Mouse (Mus musculus) hindbrain, embryonic 14.5 days (tissue): ENCODE results near the gene Dnajc16. TPM values are rescaled to one million over a fixed set of nuclear protein-coding genes. Genes with fewer than 3 reads are reported as not detected.

ENCODE experiments used
- ATAC-seq: fragments of 200-750 bp; cut with Nextera tagmentation; 2 replicates; pipeline ENCODE4 v1.8.0; 2017; ENCODE audit warnings: moderate number of reproducible peaks, mild to moderate bottlenecking, moderate TSS enrichment, moderate library complexity; ENCODE audit not compliant: low FRiP score
- DNase-seq: peaks from one replicate; pipeline ENCODE4 v3.0.0-alpha.2; 2015; ENCODE audit warnings: low spot score
- H3K27ac ChIP-seq: fragments of 300-500 bp; sonication (generic); 2 replicates; pipeline ENCODE4 v1.5.1; 2014; ENCODE audit warnings: mild to moderate bottlenecking, moderate library complexity
- H3K27me3 ChIP-seq: fragments of 300-500 bp; sonication (generic); 2 replicates; pipeline ENCODE4 v1.6.1; 2014; ENCODE audit warnings: mild to moderate bottlenecking, low read length, mixed read lengths; ENCODE audit not compliant: control insufficient read depth, insufficient read depth
- H3K36me3 ChIP-seq: fragments of 300-500 bp; sonication (generic); replicated peaks from 2 replicates; pipeline ENCODE4 v1.6.1; 2014; ENCODE audit not compliant: control insufficient read depth, insufficient read depth
- H3K4me1 ChIP-seq: fragments of 300-500 bp; sonication (generic); replicated peaks from 2 replicates; pipeline ENCODE4 v1.6.1; 2014; ENCODE audit warnings: antibody characterized with exemption, low read length, mixed read lengths; ENCODE audit not compliant: control insufficient read depth, insufficient read depth
- H3K4me2 ChIP-seq: fragments of 300-500 bp; sonication (generic); replicated peaks from 2 replicates; pipeline ENCODE4 v1.6.1; 2014; ENCODE audit warnings: mild to moderate bottlenecking, moderate library complexity
- H3K4me3 ChIP-seq: fragments of 300-500 bp; sonication (generic); replicated peaks from 2 replicates; pipeline ENCODE4 v1.5.1; 2014; ENCODE audit warnings: mild to moderate bottlenecking, low read length
- H3K9ac ChIP-seq: fragments of 300-500 bp; sonication (generic); 2 replicates; pipeline ENCODE4 v1.6.1; 2014
- H3K9me3 ChIP-seq: fragments of 300-500 bp; sonication (generic); 2 replicates; pipeline ENCODE4 v1.6.1; 2016; ENCODE audit warnings: low read length; ENCODE audit not compliant: control insufficient read depth
- WGBS: fragments of 180-500 bp; shearing (Covaris S2); extraction: QIAGEN DNeasy Blood & Tissue Kit; methylation state at CpG from one replicate; pipeline ENCODE4 v1.1.7; 2014; 5-methylcytosine and 5-hydroxymethylcytosine counted together
- polyA plus RNA-seq: library from polyadenylated mRNA; unstranded; fragments of >200 nt; fragmentation: Nextera tagmentation; extraction: Ambion mirVana; gene quantifications from 2 replicates; pipeline ENCODE4 v1.2.1, GENCODE M21; 2014

Gene Dnajc16
- polyA plus RNA-seq, 1 experiment from 2014 or later: 5.5 TPM

DNA sequence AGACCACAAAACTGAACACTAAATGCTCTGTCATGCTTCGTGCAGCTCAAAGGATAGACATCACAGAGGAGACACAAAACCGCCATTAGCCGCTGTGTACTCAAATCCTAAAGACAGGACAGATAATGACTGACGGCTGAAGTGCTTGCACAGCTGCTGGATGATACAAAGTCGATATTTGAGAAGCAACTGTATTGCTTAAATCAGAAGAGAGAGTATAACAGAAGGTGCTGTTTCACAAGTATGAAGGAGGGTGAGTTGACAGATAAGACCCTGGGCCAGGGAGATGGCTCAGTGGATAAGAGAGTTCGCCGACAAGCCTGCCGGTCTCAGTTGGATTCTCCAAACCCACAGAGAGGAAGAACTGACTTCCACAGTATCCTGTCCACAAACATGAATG lies 18.9 kb downstream of the Dnajc16 start:
- DNase-seq (no peak), ATAC-seq (no peak)
- 95% methylated on average over 8 of the region's 8 CpGs for WGBS
- H3K4me2 ChIP-seq: no peak overlapping the region
- no peak overlapping the region for H3K9ac ChIP-seq
- H3K9me3 ChIP-seq: no peaks in the 10 kb centered on the region
- no peak overlapping the region for H3K27ac ChIP-seq
- H3K27me3 ChIP-seq: no peaks in the 10 kb centered on the region
- peaks cover 94% of the 10 kb centered on the region for H3K36me3 ChIP-seq
- 0 out of 2 replicates have a peak, but pooled peaks cover 7% of the 10 kb centered on the region for H3K4me1 ChIP-seq
- no peak overlapping the region for H3K4me3 ChIP-seq

DNA sequence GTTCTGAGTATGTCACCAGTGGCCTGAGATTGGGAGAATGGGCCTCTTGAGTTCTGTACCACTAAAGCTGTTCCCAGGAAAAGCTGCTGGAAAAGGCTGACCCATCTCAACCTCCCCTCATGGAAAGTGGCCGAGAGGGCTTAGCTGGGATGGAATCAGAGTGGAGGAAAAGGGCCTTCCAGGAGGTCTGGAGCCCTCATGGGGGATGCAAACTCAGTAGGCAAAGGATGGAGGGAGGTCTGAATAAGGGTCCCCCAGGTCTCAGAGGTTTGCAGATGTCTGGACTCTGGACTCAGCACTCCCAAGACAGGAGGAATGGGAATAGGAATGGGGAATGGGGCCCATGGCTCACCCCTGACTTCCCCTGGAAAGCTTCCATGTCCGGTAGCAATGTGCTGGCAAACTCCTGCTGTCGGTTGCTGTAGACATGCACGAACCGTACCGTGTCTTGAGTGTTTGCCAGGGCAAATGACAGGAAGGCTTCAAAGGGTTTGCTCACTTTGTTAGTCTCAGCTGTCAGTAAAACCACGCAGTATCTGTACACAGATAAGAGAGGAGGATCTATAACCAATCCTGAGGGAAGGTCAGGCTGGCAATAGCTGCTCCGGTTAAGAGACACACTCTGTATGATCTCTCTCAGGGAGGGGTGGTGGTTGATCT lies 21.1 kb downstream of the Dnajc16 start:
- no peak for DNase-seq
- H3K27ac ChIP-seq: no peak overlapping the region
- no peak overlapping the region for H3K4me2 ChIP-seq
- H3K4me1 ChIP-seq: peaks cover 12% of the 10 kb centered on the region; the same call in 1 of the 2 replicates
- no peaks in the 10 kb centered on the region for H3K27me3 ChIP-seq
- H3K9ac ChIP-seq: no peak overlapping the region
- ATAC-seq: no peak
- 88% methylated on average over 8 of the region's 8 CpGs for WGBS
- peaks cover 89% of the 10 kb centered on the region for H3K36me3 ChIP-seq
- H3K4me3 ChIP-seq: no peak overlapping the region
- no peaks in the 10 kb centered on the region for H3K9me3 ChIP-seq

DNA sequence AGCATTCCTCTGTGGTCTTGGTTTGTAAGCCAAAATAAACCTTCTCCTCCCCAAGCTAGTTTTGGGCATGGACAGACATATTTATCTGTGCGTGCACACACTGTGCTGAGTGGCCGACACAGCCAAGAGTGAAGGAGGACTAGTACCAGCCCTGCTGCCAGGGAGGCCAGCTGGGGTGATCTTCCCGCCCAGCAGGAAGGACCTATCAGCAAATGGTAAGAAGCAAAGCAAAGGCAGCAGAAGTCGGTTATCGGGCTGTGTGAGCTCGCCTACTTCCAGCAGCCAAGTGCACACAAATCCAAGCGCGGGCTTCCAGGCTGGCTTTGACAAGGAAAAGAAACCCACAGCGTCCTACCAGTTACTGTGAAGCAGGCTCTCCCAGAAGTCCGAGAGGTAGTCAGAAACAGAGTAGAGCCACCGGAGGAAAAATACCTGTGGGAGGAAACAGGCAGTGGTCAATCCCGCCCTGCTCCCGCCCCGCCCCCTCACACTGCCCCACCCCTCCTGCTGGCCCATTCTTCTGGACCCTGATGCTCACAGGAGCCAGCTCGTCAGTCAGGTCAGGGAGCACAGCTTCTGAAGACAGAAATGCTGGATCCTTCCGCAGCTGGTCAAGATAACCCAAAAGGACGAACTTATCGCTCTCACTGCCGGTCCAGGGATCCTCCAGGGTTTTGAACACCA lies 23.2 kb downstream of the Dnajc16 start:
- H3K4me3 ChIP-seq: no peak overlapping the region
- H3K4me1 ChIP-seq: peaks cover 12% of the 10 kb centered on the region; the same call in 1 of the 2 replicates
- 0 out of 2 replicates have a peak overlapping the region, but pooled peaks have one; percentile 2 for H3K4me2 ChIP-seq
- peaks cover 91% of the 10 kb centered on the region for H3K36me3 ChIP-seq
- no peaks in the 10 kb centered on the region for H3K9me3 ChIP-seq
- H3K9ac ChIP-seq: no peak overlapping the region
- no peaks in the 10 kb centered on the region for H3K27me3 ChIP-seq
- H3K27ac ChIP-seq: peak overlapping the region; percentile 43
- DNase-seq (no peak), ATAC-seq (peak; percentile 63; the same call in 1 of the 2 replicates)
- 71% methylated on average over 19 of the region's 19 CpGs for WGBS

DNA sequence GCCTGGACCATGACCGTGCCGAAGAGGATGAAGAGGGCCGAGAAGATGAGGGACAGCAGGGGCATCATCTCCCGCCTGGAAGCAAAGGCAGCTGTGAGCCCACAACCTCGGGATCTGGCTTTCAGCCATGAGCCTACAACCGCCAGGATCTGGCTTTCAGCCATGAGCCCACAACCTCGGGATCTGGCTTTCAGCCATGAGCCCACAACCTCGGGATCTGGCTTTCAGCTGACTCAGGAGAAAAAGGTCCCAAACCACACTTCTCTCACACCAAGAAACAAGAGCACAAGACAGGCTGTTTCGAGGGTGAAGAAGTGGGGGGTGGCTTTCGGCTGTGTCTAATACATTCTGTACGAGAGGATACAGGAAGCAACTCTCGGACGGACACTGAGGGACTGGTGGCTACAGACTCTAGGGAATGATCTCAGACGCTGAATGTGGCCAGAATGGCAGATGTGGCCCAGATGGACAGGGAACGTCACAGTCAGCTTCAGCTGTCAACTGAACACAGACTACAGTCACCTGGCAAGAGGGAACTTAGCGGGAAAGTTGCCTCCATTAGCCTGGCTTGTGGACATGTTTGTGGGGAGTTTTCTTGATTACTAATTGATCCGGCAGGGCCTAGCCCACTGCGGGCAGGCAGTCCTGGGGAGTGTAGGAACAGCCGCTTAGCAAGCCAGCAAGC lies 23.9 kb downstream of the Dnajc16 start:
- H3K27ac ChIP-seq: peak overlapping the region; percentile 43
- WGBS: 47% methylated on average over 19 of the region's 19 CpGs
- DNase-seq: peak; percentile 84
- H3K9ac ChIP-seq: no peak overlapping the region
- ATAC-seq: peak; percentile 56; the same call in 1 of the 2 replicates
- no peaks in the 10 kb centered on the region for H3K9me3 ChIP-seq
- H3K4me1 ChIP-seq: peaks cover 12% of the 10 kb centered on the region; the same call in 1 of the 2 replicates
- 0 out of 2 replicates have a peak overlapping the region, but pooled peaks have one; percentile 2 for H3K4me2 ChIP-seq
- no peak overlapping the region for H3K4me3 ChIP-seq
- H3K27me3 ChIP-seq: no peaks in the 10 kb centered on the region
- peaks cover 92% of the 10 kb centered on the region for H3K36me3 ChIP-seq

DNA sequence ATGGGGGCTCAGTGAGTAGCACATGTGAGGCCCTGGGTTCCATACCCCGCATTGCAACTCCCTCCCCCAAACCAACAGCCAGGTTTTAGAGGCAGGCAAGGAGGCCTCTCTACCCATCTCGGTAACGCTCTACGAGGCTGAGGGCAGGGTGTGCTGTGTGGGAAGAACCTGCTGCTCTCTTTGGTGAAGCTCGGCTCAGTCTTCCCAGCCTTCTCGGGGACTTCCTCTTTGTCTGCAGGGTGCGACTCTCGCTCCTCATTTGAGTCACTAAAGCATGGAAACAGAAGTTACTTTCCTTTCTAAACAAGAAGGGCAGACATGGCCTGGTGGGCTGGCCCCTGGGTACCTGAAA lies 24.4 kb downstream of the Dnajc16 start:
- no peak overlapping the region for H3K4me3 ChIP-seq
- H3K27me3 ChIP-seq: no peaks in the 10 kb centered on the region
- no peak for ATAC-seq
- peaks cover 89% of the 10 kb centered on the region for H3K36me3 ChIP-seq
- no peak overlapping the region for H3K4me2 ChIP-seq
- peaks cover 12% of the 10 kb centered on the region; the same call in 1 of the 2 replicates for H3K4me1 ChIP-seq
- H3K27ac ChIP-seq: peak overlapping the region; percentile 43
- DNase-seq: no peak
- 72% methylated on average over 8 of the region's 8 CpGs for WGBS
- no peak overlapping the region for H3K9ac ChIP-seq
- H3K9me3 ChIP-seq: no peaks in the 10 kb centered on the region

DNA sequence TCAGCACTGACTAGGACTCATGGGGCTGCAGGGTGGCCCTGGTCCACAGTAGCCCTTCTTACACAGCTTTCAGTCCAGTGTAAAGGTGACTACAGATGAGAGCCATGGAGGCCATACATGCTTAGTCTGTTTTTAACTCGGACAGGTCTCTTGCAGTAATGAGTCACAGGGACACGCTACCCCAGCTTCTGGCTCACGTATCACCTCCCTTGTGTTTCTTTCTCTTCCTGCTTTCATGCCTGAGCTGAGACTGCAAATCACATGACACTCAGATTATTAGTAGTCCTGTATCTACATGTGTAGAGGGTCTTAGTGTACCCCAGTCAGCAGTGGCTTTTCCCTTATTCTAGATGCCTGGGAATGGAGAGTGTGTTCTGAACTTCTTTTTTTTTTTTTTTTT lies 25.7 kb downstream of the Dnajc16 start:
- no peak for ATAC-seq
- no peak overlapping the region for H3K9ac ChIP-seq
- WGBS: 93% methylated on average over 3 of the region's 3 CpGs

DNA sequence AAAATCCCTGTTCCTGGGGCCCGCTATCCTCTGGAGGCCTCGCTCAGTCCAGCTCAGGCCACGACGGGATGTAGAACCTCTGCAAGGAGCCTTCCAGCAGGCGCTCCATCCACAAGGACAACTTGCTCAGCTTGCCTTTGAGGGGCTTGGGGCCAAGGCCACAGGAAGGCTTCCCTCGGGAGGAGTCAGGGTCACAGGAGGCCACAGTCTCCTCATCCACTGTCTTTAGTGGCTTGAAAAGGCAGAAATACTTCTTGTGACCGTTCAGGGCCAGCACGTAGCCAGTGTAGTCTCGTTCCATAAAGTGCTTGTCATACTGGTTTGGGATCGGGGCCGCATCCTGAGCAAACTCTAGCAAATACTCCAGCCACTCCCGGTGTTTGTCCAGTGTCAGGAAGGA lies 27.3 kb downstream of the Dnajc16 start:
- H3K27ac ChIP-seq: no peak overlapping the region
- H3K4me3 ChIP-seq: no peak overlapping the region
- no peak overlapping the region for H3K4me2 ChIP-seq
- DNase-seq (no peak), ATAC-seq (no peak)
- peaks cover 61% of the 10 kb centered on the region for H3K36me3 ChIP-seq
- H3K9ac ChIP-seq: no peak overlapping the region
- 93% methylated on average over 12 of the region's 12 CpGs for WGBS
- H3K4me1 ChIP-seq: peaks cover 12% of the 10 kb centered on the region; the same call in 1 of the 2 replicates
- H3K27me3 ChIP-seq: no peaks in the 10 kb centered on the region
- H3K9me3 ChIP-seq: no peaks in the 10 kb centered on the region

More for the DNA sequence above, 25.7 kb downstream of the Dnajc16 start:
- no peak overlapping the region for H3K4me3 ChIP-seq
- H3K4me2 ChIP-seq: no peak overlapping the region
- no peak overlapping the region for H3K27ac ChIP-seq
- H3K36me3 ChIP-seq: peaks cover 76% of the 10 kb centered on the region
- DNase-seq: no peak
- no peaks in the 10 kb centered on the region for H3K27me3 ChIP-seq
- H3K4me1 ChIP-seq: peaks cover 12% of the 10 kb centered on the region; the same call in 1 of the 2 replicates
- no peaks in the 10 kb centered on the region for H3K9me3 ChIP-seq

DNA sequence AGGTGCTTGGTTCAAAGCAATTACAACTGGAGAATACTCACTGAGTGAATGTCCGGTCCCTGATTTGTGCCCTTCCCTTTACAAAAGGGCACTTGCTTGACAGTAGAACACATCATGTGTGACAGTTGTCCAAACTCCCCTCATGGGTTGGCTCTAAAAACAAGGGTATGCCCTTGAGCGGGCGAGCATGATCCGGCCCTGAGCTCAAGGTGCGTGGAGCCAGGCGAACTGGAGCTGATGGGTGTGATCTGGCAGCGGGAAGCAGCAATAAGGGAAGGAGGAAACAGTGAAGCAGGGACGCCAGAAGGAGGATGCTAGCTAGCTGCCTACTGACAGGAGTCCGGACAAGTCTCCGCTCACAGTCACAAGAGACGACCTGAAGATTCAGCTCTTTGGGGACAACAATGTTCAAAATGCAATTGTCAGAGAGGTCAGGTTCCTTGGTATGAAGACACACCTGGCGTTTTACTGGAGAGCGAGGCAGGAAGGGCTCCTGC lies 28.6 kb downstream of the Dnajc16 start:
- Histone ChIP-seq H3K4me1 (peaks cover 6% of the 10 kb centered on the region; the same call in 1 of the 2 replicates), H3K4me2 (no peak overlapping the region), H3K9ac (no peak overlapping the region), H3K9me3 (no peaks in the 10 kb centered on the region), H3K4me3 (no peak overlapping the region), H3K27me3 (no peaks in the 10 kb centered on the region), H3K36me3 (peaks cover 51% of the 10 kb centered on the region), H3K27ac (no peak overlapping the region)
- ATAC-seq: no peak
- no peak for DNase-seq
- WGBS: 96% methylated on average over 13 of the region's 13 CpGs

DNA sequence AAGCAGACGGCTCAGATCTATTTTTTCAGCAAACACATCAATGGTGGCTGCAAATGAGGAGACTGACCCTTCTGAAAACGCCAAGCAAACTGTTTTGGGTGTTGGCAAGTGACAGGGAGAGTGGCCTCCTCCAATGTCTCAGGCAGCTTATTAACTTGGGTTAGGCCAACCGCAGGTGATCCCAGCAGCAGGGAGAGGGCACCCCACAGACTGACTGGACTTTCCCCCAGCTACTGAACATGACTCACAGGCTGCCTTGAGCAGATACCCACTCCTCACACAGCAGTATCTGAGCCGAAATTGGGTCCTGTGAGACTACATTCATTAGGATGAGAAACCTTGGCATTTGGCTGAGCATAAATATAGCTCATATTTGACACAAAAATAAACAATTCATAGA lies 29.8 kb downstream of the Dnajc16 start:
- peaks cover under 1% of the 10 kb centered on the region; the same call in 1 of the 2 replicates for H3K4me1 ChIP-seq
- H3K9ac ChIP-seq: no peak overlapping the region
- H3K9me3 ChIP-seq: no peaks in the 10 kb centered on the region
- no peak for DNase-seq
- no peak overlapping the region for H3K4me3 ChIP-seq
- H3K27me3 ChIP-seq: no peaks in the 10 kb centered on the region
- no peak overlapping the region for H3K27ac ChIP-seq
- H3K4me2 ChIP-seq: no peak overlapping the region
- peaks cover 44% of the 10 kb centered on the region for H3K36me3 ChIP-seq
- WGBS: 92% methylated on average over 4 of the region's 4 CpGs
- ATAC-seq: no peak
